Mouse (Mus musculus): ENCODE results near the gene Wdr27. TPM values are rescaled to one million over a fixed set of nuclear protein-coding genes. Genes with fewer than 3 reads are reported as not detected.

Wdr27 gene
- polyA plus RNA-seq (2012; fragmentation: generic; extraction: Trizol): 10 to 100 TPM in 1 of 2 experiments, 1 to 10 TPM in 1; 7.0 to 27.4 TPM

GRCm38 (mm10) chr17:14943009-14943728 lies at the start of gene Wdr27, which contains the start of gene 1600012H06Rik:
TSS of gene Wdr27 (minus strand) at chr17:14943158.
TSS of gene 1600012H06Rik (plus strand) at chr17:14943184.

GRCm38 (mm10) chr17:14978362-14979038 lies 35.5 kb upstream of the Wdr27 start, which contains the start of the genes 9030025P20Rik and Gm3417:
TSS of gene 9030025P20Rik (plus strand) at chr17:14978468.
TSS of gene Gm3417 (minus strand) at chr17:14978790.

DNA sequence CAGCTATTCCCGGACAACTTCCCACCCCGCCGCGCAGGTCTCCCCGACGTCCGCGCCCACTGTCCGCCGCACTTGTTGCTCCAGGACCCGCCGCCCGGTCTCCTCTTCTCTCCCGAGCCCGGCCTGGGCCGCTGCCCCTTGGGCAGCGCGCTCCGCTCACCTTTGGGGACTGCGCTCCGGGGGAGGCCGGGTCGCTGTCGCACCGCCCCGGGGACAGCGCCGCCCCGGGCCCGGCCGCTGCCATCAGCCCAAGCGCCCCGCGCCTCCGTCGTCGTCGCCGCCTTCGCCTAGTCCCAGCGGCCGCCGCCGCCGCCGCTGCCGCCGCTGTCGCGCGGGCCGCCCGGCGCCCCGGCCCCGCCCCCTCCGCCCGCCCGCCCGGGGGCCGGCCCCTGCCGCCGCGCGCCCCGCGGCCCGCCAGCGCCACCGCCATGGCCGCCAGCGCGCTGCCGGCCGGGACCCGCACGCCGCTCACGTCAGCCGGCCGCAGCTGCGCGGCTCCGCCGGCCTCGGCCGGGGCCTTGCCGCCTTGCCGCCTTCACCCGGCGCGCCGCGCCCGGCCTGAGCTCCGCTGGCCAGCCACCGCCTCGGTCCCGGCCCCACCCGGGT lies 18.1 kb upstream of the Wdr27 start, which contains the start of gene Phf10:
Phf10 (minus strand) TSS at position 323 of the 606 bp plus-strand sequence.

Other genes starting within 250 kb of the Wdr27 start
- gene Thbs2, start 248.9 kb downstream of the Wdr27 start, polyA plus RNA-seq (2012; fragmentation: generic; extraction: Trizol): 1 to 10 TPM in 1 of 2 experiments, under 1 TPM in 1; 0.71 to 5.4 TPM
- gene 1600012H06Rik, start within 50 bp of the Wdr27 start, polyA plus RNA-seq (2012; fragmentation: generic; extraction: Trizol): 10 to 100 TPM in 1 of 2 experiments, 1 to 10 TPM in 1; 3.0 to 14.7 TPM
- 10 to 100 TPM; 15.4 to 52.8 TPM for gene Phf10, start 18.1 kb upstream of the Wdr27 start, polyA plus RNA-seq (2012; fragmentation: generic; extraction: Trizol)
- gene 9030025P20Rik, start 35.3 kb upstream of the Wdr27 start, polyA plus RNA-seq (2012; fragmentation: generic; extraction: Trizol): 1 to 10 TPM; 2.5 to 9.6 TPM
- gene Gm3417, start 35.6 kb upstream of the Wdr27 start, polyA plus RNA-seq (2012; fragmentation: generic; extraction: Trizol): under 1 TPM in 1 of 2 experiments, not detected in 1; 0.51 TPM
- 1 to 10 TPM in 1 of 2 experiments, under 1 TPM in 1; 0.20 to 3.0 TPM for gene Gm3435, start 67.0 kb upstream of the Wdr27 start, polyA plus RNA-seq (2012; fragmentation: generic; extraction: Trizol)
- gene Ermard, start 98.0 kb upstream of the Wdr27 start, polyA plus RNA-seq (2012; fragmentation: generic; extraction: Trizol): 10 to 100 TPM in 1 of 2 experiments, 1 to 10 TPM in 1; 6.4 to 31.1 TPM
- gene Tcte3, start 98.3 kb upstream of the Wdr27 start, polyA plus RNA-seq (2012; fragmentation: generic; extraction: Trizol): under 1 TPM; 0.76 to 0.91 TPM
- gene Gm3448, start 98.4 kb upstream of the Wdr27 start, polyA plus RNA-seq (2012; fragmentation: generic; extraction: Trizol): 1 to 10 TPM in 1 of 2 experiments, under 1 TPM in 1; 0.69 to 1.4 TPM

Data from C3H10T1/2 (cell line).